Mouse (Mus musculus) olfactory bulb, adult 2 months (tissue): Measurements from ENCODE around the gene Gas2l1. TPM values are rescaled to one million over a fixed set of nuclear protein-coding genes. Genes with fewer than 3 reads are reported as not detected.
A peak's percentile ranks its signal among the peaks of the same experiment; 100 is the strongest.
"Not testable (repeated sequence)": the region's sequence is repeated elsewhere in the genome, so short reads cannot be mapped to it uniquely, and the experiment has no call there.

ENCODE experiments used
- H3K27ac ChIP-seq: fragments of 200-500 bp; 2 replicates; pipeline ENCODE4 v1.5.1; 2012; ENCODE audit warnings: low read depth, low read length; ENCODE audit not compliant: insufficient read depth
- H3K4me1 ChIP-seq: fragments of 200-500 bp; 2 replicates; pipeline ENCODE4 v1.6.1; 2012; ENCODE audit warnings: low read length; ENCODE audit not compliant: control insufficient read depth, insufficient read depth
- H3K4me3 ChIP-seq: fragments of 200-500 bp; 2 replicates; pipeline ENCODE4 v1.5.1; 2012; ENCODE audit warnings: mild to moderate bottlenecking, low read depth, low read length, moderate library complexity; ENCODE audit not compliant: insufficient read depth
- CTCF ChIP-seq: fragments of 200-500 bp; IDR thresholded peaks from 2 replicates; pipeline ENCODE4 v1.5.1; 2012; ENCODE audit warnings: low read depth, mild to moderate bottlenecking, low read length, moderate library complexity; ENCODE audit not compliant: insufficient read depth
- POLR2A ChIP-seq: fragments of 200-500 bp; IDR thresholded peaks from 2 replicates; pipeline ENCODE4 v1.6.1; 2012; ENCODE audit warnings: mild to moderate bottlenecking, low read depth, low read length, moderate library complexity; ENCODE audit not compliant: insufficient read depth
- WGBS: fragments of 180-500 bp; shearing (Covaris S2); methylation state at CpG from one replicate; pipeline ENCODE4 v1.1.7; 2018; 5-methylcytosine and 5-hydroxymethylcytosine counted together
- polyA plus RNA-seq: library from polyadenylated mRNA; stranded (reverse); fragments of >200 nt; gene quantifications from 2 replicates; pipeline ENCODE4 v1.2.4, GENCODE M21; 2012; ENCODE audit warnings: low replicate concordance; ENCODE audit not compliant: missing spikeins, insufficient read depth, insufficient read length

Gene Gas2l1
- polyA plus RNA-seq, 1 experiment = not detected

DNA sequence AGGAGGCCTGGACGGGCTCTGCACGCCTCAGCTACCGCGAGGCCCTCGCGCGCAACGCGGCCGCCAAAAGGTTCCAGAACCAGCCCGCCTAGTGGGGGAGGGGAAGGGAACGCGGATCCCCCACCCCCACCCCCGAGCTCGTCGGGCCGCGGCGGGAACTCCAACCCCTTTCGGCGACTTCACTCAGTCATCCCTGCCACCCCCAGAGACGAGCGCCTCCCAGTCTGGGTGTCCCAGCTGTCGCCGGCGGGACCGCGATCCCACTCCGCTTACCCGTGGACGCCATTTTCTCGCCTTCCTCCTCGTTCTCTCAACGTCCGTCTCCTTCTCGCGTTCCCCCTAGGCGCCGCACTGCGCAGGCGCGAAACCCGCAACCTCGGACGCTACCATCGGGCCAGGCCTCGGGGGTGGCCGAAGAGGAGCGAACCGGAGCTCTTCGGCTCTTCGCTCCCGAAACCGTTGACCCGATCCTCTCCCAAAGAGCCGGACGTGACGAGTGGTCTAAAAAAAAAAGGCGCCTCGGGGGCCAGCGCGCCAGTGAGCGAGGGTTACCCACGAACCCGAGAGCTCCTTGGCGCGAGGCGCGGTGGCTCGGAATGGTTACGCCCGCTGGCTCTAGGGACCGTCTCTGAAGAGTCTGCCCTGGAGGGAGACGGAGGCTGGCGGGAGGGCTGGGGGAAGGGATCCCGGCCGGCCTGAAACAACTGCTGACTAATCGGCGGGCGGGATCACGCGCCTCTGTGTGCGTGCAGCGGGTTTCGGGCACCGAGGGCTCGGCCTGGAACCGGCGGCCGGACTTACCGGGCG lies 33.8 kb upstream of the Gas2l1 start, which contains the start of the genes Rhbdd3 and Ewsr1:
TSS of gene Rhbdd3 (plus strand) at position 191 of the 807 bp plus-strand sequence.
TSS of gene Ewsr1 (minus strand) at position 531 of the 807 bp plus-strand sequence.
- Histone ChIP-seq H3K4me3 (peak within 1 kb of the TSS; percentile 89), H3K27ac (peak within 1 kb of the TSS; percentile 98), H3K4me1 (peaks cover 15% of the 10 kb centered on the region)
- WGBS = under 1% methylated on average over 92 of the region's 92 CpGs
- TF ChIP-seq CTCF (no peak), POLR2A (peak; percentile 68)

DNA sequence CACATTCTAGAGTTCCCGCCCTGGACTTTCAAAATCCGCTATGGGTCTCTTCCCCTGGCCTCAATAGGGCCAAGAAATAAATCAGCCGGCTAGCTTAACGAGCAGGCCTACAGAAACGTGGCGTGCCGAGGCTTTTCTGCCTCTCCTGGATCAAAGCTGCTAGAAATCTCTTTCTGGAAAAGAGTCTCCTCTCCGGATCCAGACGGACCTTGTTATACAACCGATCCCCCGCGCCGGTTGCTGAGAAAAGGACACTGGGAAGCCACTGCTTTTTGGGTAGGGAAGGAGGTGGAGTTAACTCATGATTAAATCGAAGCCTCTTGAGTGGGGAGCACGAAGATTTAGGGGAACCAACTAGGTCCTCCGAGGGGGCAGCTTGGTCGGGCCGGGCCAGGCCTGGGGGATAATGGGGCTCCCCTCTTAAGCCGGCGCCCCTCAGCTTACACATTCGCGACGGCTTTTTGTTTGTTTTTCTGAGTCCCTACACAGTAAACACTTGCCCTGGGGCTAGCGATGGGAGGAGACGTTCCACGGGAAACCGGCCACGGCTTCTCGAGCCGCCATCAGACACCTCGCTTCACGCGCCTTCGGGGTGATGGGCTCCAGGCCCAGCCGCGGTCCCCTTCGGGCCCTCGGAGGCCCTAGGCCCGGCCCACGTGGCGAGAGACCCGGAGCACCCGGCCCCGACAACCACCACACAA lies 33.1 kb upstream of the Gas2l1 start:
- Histone ChIP-seq H3K4me1 (peaks cover 13% of the 10 kb centered on the region), H3K27ac (peak overlapping the region; percentile 98), H3K4me3 (peak overlapping the region; percentile 89)
- WGBS = under 1% methylated on average over 44 of the region's 44 CpGs
- TF ChIP-seq CTCF = no peak
- no peak for TF ChIP-seq POLR2A

DNA sequence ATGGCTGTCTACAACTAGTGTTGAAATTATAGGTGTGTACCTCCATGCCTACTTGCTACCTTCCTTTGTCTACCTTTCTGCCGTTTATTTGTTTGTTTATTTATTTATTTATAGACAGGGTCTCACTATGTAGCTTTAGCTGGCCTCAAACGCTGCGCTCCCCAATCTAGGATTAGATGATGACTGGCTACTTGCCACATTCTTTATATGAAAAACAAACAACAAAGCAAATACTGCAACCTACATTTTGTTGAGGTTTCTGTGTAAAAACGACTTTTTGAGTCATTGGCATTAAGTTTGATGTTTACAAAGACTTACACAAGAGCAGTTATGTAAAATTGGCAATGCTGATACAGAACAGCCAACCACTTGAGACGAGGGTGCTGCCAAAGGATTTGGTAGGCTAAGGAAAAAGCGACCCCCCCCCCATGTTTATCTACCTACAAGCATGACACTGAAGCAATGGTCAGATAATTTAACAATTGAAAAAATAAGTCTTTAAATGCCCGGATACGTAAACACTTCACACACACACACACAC lies 31.4 kb upstream of the Gas2l1 start:
- WGBS = 19% methylated on average over 8 of the region's 8 CpGs
- no peak for TF ChIP-seq CTCF
- no peak for TF ChIP-seq POLR2A
- no peak overlapping the region for H3K4me3 ChIP-seq
- H3K4me1 ChIP-seq = peaks cover 13% of the 10 kb centered on the region
- no peak overlapping the region for H3K27ac ChIP-seq

DNA sequence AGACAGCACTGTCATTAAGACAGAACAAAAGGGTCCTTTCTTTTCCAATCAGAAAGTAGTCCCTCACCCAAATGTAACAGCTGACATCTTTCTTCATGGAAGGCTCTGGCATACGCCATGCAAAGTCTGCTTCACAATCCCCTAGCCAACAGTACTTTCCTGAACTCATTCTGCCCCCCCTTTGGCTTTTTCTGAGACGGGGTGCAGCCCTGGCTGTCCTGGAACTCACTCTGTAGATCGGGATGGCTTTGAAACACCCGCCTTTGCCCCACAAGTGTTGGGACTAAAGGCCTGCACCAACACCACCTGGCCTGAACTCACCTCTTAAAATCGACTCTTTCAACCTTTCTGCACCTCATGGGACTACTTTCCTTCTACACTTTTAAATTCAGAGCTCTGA lies 30.8 kb upstream of the Gas2l1 start:
- WGBS = 42% methylated on average over 5 of the region's 5 CpGs
- Histone ChIP-seq H3K27ac (no peak overlapping the region), H3K4me3 (no peak overlapping the region), H3K4me1 (peaks cover 11% of the 10 kb centered on the region)
- no peak for TF ChIP-seq CTCF
- TF ChIP-seq POLR2A = no peak

DNA sequence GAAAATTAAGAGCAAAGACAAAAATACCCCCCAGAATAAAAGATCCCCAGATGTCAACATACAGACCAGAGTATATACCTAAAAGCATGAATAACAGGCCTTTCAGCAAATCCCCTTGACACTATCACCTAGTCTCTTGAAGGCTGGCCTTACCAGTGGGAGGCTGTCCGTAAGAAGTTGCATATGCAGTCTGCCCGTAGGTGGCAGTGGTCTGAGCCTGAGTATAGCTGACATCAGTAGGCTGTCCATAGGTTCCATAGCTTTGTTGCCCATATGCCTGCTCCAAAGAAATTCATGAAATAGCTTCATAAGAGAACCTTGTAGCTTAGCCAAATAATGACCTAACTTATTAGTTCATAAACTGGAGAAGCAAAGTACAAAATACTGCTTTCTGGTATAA lies 26.6 kb upstream of the Gas2l1 start:
- Histone ChIP-seq H3K27ac (no peak overlapping the region), H3K4me1 (peaks cover 6% of the 10 kb centered on the region), H3K4me3 (no peak overlapping the region)
- TF ChIP-seq POLR2A = no peak
- no peak for TF ChIP-seq CTCF
- 18% methylated on average over 2 of the region's 2 CpGs for WGBS

DNA sequence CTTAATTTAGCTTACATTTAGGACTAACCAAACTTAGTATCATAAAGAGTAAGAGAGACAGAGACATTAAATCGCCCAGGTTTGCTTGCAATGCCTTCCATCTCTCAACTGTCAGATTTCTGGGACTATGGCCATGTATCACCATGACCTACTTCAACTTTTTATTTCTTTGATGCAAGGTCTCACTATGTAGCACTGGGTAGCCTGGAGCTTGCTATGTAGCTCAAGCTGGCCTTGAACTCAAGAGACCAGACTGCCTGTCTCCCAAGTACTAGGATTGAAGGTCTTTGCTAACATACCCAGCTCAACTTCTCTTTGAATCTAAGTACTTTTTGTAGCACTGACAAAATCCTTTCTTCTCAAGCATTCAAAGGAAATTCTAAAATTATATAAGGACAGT lies 24.0 kb upstream of the Gas2l1 start:
- 94% methylated on average over 1 of the region's 1 CpGs for WGBS
- TF ChIP-seq POLR2A (no peak), CTCF (no peak)

DNA sequence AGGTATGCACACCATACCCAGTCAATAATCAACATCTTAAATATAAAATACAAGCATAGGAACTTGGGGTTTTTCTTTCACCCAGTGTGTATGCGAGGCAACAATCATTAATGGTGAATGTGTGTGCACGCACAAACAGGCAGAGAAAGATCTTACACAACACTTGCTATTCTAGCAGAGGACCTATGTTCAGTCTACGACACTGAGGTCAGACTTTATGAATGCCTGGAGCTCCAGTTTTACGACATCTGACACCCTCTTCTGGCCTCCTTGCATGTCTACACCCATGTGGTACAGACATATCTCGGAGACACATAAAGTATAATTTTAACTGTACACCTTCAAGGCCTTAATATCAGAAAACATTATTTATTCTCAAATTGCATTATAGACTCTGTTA lies 11.7 kb upstream of the Gas2l1 start:
- H3K4me3 ChIP-seq, H3K27ac ChIP-seq, H3K4me1 ChIP-seq: not testable (repeated sequence)
- 75% methylated on average over 4 of the region's 5 CpGs for WGBS

More for the DNA sequence above, 24.0 kb upstream of the Gas2l1 start:
- no peak overlapping the region for H3K4me3 ChIP-seq
- no peaks in the 10 kb centered on the region for H3K4me1 ChIP-seq
- no peak overlapping the region for H3K27ac ChIP-seq

DNA sequence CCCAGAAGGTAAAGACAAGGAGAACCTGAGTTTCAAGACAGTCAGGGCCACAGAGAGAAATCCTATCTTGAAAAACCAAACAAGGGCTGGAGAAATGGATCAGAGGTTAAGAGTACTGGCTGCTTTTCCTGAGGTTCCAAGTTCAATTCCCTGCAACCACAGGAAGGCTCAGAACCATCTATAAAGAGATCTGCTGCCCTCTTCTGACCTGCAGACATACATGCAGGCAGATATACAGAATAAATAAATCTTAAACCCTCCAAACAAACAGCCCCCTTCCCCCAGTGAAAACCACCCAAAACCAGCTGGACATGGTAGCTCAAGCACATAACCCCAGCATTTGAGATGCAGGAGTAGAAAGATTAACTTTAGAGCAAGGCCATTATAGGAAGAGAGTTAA lies 10.6 kb upstream of the Gas2l1 start:
- no peak overlapping the region for H3K4me3 ChIP-seq
- no peaks in the 10 kb centered on the region for H3K4me1 ChIP-seq
- H3K27ac ChIP-seq = no peak overlapping the region
- no peak for TF ChIP-seq POLR2A
- no peak for TF ChIP-seq CTCF

DNA sequence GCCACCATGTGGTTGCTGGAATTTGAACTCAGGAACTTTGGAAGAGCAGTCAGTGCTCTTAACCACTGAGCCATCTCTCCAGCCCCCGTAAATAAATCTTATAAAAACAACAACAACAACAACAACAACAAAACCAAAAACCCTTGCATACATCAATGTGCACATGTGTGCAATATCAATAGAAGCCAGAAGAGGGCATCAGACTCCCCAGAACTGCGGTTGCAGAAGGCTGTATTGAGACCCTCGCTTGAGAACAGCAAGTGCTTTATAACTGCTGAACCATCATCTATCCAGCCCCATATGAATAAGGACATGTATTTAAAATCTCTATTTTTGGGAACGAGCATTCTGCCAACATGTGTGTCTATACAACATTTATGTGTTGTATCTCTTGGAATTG lies 9.8 kb upstream of the Gas2l1 start:
- WGBS = 50% methylated on average over 4 of the region's 4 CpGs

More for the DNA sequence above, 9.8 kb upstream of the Gas2l1 start:
- no peak overlapping the region for H3K27ac ChIP-seq
- TF ChIP-seq CTCF = no peak
- no peak for TF ChIP-seq POLR2A
- H3K4me1 ChIP-seq = no peaks in the 10 kb centered on the region
- H3K4me3 ChIP-seq = no peak overlapping the region
